Mouse (Mus musculus): ENCODE data around the gene Dpm2.
A peak's percentile ranks its signal among the peaks of the same experiment; 100 is the strongest.

Dpm2 gene

DNA sequence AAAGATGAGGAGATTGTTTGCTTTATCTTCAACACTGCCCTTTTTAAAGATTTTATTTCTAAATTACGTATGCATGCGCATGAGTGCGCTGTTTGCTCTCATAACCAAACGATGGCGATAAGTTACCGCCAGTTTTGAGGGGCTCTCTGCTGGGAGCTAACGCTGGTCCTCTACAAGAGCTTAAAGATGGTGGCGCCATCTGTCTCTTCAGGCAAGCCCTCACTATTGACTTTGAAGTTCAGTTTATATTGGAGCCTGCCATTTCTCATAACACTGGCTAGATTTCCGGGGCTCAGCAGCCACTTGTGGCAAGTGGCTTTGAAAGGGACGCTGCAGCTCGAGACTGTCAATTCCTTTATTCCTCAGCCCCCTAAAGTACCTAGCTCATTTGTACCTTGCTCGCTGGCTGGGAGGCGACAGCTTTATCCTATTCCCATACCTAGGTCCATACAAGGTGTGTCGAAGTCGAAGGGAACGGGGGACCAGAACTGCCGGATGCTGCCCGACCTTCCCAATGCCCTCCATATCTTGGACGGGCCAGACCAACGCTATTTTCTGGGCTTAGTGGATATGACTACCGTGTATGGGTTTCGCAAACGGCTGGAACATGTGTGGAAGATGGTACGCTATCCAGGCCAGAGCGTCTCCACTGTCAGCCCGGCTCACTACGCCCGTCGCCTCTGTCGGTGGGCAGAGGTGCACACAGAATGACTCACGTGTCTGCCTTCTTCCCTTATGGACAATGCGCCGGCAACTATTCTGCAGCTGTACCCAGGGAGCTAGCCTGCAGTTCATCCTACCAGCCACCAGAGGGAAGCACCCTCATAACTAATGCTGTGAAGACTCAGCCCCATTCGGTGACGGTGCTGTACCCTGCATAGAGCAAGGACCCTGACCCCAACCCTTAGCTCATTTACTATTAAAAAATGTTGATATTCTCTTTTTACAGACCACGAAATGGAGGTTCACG, 12.5 kb downstream of the Dpm2 start:
- Histone ChIP-seq H3K9me3 (ENCODE audit: low read length) (no peaks in the 10 kb centered on the region), H3K4me3 (replicated peaks; ENCODE audit: low read length) (peak overlapping the region; percentile 66), H3K36me3 (ENCODE audit: insufficient read depth, low read length) (no peaks in the 10 kb centered on the region), H3K27me3 (ENCODE audit: insufficient read depth, low read length) (peaks cover 36% of the 10 kb centered on the region), H3K4me1 (replicated peaks; ENCODE audit: low read depth, low read length) (peaks cover 58% of the 10 kb centered on the region)
- TF ChIP-seq POU5F1 (IDR thresholded peaks at IDR 0.05; ENCODE audit: borderline replicate concordance, low read length), result no peak
- TF ChIP-seq CTCF (conservative IDR thresholded peaks at IDR 0.05; ENCODE audit: low read length), result peak; percentile 99
- TF ChIP-seq NANOG (IDR thresholded peaks at IDR 0.05; ENCODE audit: borderline replicate concordance, low read length), result no peak

DNA sequence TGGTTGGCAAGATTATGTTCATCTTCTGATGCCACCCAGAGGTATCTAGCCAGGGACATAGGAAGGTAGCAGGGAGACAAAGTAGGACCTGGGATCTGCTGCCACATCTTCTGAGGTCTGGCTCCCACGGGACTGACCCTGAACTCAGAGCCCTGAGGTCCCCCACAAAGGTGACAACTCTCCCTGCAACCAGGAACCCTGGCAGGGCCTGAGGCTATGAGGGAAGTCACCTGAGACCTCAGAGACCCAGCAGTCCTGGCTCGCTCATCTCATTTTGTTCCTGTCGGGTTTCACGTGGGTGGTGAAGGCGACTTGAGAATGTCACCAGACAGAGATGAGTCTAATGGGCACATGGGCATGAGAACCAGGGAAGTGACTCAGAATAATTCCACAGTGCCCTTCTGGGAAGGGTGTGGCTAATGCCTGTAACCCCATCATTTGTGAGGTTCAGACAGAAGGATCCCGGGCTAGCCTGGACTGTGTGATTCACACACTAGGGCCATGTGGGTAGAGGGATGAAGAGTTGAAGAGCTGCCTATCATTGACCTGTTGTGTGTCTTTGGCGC, 14.6 kb downstream of the Dpm2 start:
- no peak overlapping the region for H3K4me3 ChIP-seq (replicated peaks; ENCODE audit: low read length)
- peaks cover 22% of the 10 kb centered on the region for H3K27me3 ChIP-seq (ENCODE audit: insufficient read depth, low read length)
- peaks cover 57% of the 10 kb centered on the region for H3K4me1 ChIP-seq (replicated peaks; ENCODE audit: low read depth, low read length)
- no peaks in the 10 kb centered on the region for H3K9me3 ChIP-seq (ENCODE audit: low read length)
- peaks cover 9% of the 10 kb centered on the region; the same call in 1 of the 2 replicates for H3K36me3 ChIP-seq (ENCODE audit: insufficient read depth, low read length)
- TF ChIP-seq CTCF (conservative IDR thresholded peaks at IDR 0.05; ENCODE audit: low read length) (no peak), NANOG (IDR thresholded peaks at IDR 0.05; ENCODE audit: borderline replicate concordance, low read length) (no peak), POU5F1 (IDR thresholded peaks at IDR 0.05; ENCODE audit: borderline replicate concordance, low read length) (no peak)

DNA sequence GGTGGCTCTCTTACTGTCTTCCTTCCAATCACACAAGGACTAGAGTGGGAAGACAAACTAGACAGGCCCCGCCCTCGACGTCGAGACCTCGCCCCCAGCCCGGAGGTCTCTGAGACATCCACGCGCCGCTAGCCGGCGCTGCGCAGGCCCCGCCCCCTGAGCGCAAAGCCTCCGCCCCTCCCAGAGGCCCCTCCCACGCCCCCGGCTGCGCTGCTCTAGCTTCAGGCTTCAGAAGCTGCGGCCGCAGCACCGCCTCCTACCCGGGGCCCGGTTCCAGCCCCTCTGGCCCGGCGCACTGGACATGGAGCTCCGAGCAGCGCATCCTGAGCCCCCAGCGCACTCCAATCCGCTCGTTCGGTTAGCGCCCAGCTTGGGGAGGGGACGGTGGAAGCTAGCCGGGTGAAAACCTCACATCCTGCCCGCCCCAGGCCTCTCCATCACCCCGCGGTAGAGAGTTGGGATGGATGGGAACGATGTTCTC, 16.3 kb downstream of the Dpm2 start, which contains the start of gene St6galnac4:
Gene St6galnac4, plus strand, starts transcription at position 225 of the 481 bp plus-strand sequence.
- peaks cover 43% of the 10 kb centered on the region for H3K4me1 ChIP-seq (replicated peaks; ENCODE audit: low read depth, low read length)
- H3K9me3 ChIP-seq (ENCODE audit: low read length), result no peaks in the 10 kb centered on the region
- peaks cover 21% of the 10 kb centered on the region for H3K27me3 ChIP-seq (ENCODE audit: insufficient read depth, low read length)
- peaks cover 13% of the 10 kb centered on the region; the same call in 1 of the 2 replicates for H3K36me3 ChIP-seq (ENCODE audit: insufficient read depth, low read length)
- TF ChIP-seq POU5F1 (IDR thresholded peaks at IDR 0.05; ENCODE audit: borderline replicate concordance, low read length) (no peak), CTCF (conservative IDR thresholded peaks at IDR 0.05; ENCODE audit: low read length) (no peak), NANOG (IDR thresholded peaks at IDR 0.05; ENCODE audit: borderline replicate concordance, low read length) (no peak)
- H3K4me3 ChIP-seq (replicated peaks; ENCODE audit: low read length), result peak within 1 kb of the TSS; percentile 81

DNA sequence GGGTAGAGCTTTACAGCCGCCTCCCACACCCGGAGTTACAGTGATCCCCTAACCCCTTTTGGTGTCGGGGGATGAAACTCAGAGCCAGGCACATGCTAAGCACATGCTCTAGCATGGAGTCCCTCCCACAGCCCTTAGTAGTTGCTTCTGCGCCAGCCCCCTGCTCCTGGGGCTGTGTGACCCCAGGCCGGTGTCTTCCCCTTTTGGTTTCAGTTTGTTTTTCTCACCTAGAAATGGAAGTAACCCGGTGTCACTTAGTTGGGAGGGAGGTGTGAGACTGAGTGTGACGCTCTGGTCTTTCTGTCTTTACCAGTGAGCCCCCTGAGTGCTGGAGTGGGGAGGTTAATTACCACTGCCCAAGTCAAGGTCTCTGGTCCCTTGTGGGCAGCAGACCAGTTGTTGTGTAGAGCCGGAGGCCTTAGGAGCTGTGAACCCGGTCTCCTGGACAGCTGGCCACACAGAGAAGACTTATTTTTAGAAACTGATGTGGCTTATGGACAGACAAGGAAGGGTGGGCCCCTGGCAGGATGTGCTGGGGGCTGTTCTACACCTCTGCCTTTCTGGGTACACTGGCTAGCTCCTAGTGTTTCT, 17.2 kb downstream of the Dpm2 start:
- TF ChIP-seq NANOG (IDR thresholded peaks at IDR 0.05; ENCODE audit: borderline replicate concordance, low read length) (no peak), POU5F1 (IDR thresholded peaks at IDR 0.05; ENCODE audit: borderline replicate concordance, low read length) (no peak)
- H3K4me1 ChIP-seq (replicated peaks; ENCODE audit: low read depth, low read length), result peaks cover 46% of the 10 kb centered on the region
- no peaks in the 10 kb centered on the region for H3K9me3 ChIP-seq (ENCODE audit: low read length)
- H3K4me3 ChIP-seq (replicated peaks; ENCODE audit: low read length), result peak overlapping the region; percentile 81
- H3K36me3 ChIP-seq (ENCODE audit: insufficient read depth, low read length), result peaks cover 13% of the 10 kb centered on the region; the same call in 1 of the 2 replicates
- H3K27me3 ChIP-seq (ENCODE audit: insufficient read depth, low read length), result peaks cover 17% of the 10 kb centered on the region

DNA sequence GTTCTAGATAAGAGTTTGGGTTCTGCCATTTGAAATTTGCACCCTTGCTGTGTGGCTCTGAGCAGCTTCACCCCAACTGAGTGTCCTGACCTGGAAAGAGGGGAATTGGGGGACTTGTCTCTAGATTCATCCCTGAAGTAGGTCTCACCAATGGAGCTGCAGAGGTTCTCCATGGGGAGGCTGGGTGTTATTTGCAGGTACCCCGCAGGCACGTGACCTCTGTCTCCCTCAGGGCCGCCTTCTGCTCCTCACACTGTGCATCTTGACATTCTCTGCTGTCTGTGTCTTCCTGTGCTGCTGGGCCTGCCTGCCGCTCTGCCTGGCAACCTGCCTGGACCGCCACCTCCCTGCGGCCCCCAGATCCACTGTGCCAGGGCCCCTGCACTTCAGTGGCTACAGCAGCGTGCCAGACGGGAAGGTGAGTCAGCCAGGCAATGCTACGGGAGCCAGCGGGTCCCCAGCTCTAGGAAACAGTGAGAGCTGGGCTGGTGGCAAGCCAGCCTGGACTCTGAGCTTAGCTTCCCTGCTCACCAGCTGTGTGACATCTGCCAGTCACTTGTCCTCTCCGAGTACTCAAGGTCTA, 18.6 kb downstream of the Dpm2 start:
- peaks cover 12% of the 10 kb centered on the region for H3K27me3 ChIP-seq (ENCODE audit: insufficient read depth, low read length)
- TF ChIP-seq POU5F1 (IDR thresholded peaks at IDR 0.05; ENCODE audit: borderline replicate concordance, low read length) (no peak), NANOG (IDR thresholded peaks at IDR 0.05; ENCODE audit: borderline replicate concordance, low read length) (no peak), CTCF (conservative IDR thresholded peaks at IDR 0.05; ENCODE audit: low read length) (no peak)
- peaks cover 53% of the 10 kb centered on the region for H3K4me1 ChIP-seq (replicated peaks; ENCODE audit: low read depth, low read length)
- peak overlapping the region; percentile 72 for H3K4me3 ChIP-seq (replicated peaks; ENCODE audit: low read length)
- peaks cover 13% of the 10 kb centered on the region; the same call in 1 of the 2 replicates for H3K36me3 ChIP-seq (ENCODE audit: insufficient read depth, low read length)
- no peaks in the 10 kb centered on the region for H3K9me3 ChIP-seq (ENCODE audit: low read length)

DNA sequence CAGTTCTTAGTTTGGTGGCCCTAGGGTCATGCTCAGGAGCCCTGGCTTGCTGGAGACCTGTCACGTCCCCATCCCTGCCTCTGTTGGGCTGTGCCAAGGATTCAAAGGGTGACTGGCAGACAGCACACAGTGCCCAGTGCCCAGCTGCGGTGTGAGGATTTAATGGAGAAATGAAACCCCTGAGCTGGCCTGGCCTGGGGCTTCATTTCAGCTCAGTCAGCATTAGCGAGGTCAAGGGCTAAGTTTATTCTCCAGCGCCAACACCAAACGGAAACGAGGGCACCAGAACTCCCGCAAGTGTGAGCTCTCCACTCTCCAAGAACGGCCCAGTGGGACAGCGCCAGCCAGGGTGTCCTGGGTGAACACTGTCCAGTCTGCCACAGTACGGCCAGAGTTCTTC, 19.6 kb downstream of the Dpm2 start:
- H3K27me3 ChIP-seq (ENCODE audit: insufficient read depth, low read length), result peaks cover 12% of the 10 kb centered on the region
- no peaks in the 10 kb centered on the region for H3K9me3 ChIP-seq (ENCODE audit: low read length)
- no peak for TF ChIP-seq NANOG (IDR thresholded peaks at IDR 0.05; ENCODE audit: borderline replicate concordance, low read length)
- no peak for TF ChIP-seq POU5F1 (IDR thresholded peaks at IDR 0.05; ENCODE audit: borderline replicate concordance, low read length)
- no peak for TF ChIP-seq CTCF (conservative IDR thresholded peaks at IDR 0.05; ENCODE audit: low read length)
- H3K4me1 ChIP-seq (replicated peaks; ENCODE audit: low read depth, low read length), result peaks cover 62% of the 10 kb centered on the region
- no peak overlapping the region for H3K4me3 ChIP-seq (replicated peaks; ENCODE audit: low read length)
- peaks cover 13% of the 10 kb centered on the region; the same call in 1 of the 2 replicates for H3K36me3 ChIP-seq (ENCODE audit: insufficient read depth, low read length)

DNA sequence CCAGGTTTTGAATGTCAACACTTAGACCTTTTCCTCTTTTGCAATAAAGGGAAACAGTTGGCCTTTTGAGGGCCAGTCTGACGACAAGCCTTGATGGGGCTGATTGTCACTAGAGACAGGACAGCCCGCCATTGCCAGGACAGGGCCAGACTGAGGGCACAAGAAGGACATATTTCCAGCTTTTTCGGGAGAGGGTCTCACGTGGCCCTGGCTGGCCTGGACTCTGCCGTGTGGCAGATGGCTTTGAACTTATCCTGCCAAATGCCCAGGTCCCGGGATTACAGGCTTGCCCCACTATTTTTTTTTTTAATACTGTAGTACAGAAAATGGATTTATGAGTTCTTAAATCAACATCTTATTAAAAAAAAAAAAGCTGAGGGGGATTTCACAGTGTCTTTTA, 20.6 kb downstream of the Dpm2 start:
- peaks cover 64% of the 10 kb centered on the region for H3K4me1 ChIP-seq (replicated peaks; ENCODE audit: low read depth, low read length)
- peaks cover 12% of the 10 kb centered on the region for H3K27me3 ChIP-seq (ENCODE audit: insufficient read depth, low read length)
- no peak overlapping the region for H3K4me3 ChIP-seq (replicated peaks; ENCODE audit: low read length)
- no peaks in the 10 kb centered on the region for H3K9me3 ChIP-seq (ENCODE audit: low read length)
- peaks cover 21% of the 10 kb centered on the region for H3K36me3 ChIP-seq (ENCODE audit: insufficient read depth, low read length)
- TF ChIP-seq POU5F1 (IDR thresholded peaks at IDR 0.05; ENCODE audit: borderline replicate concordance, low read length) (no peak), NANOG (IDR thresholded peaks at IDR 0.05; ENCODE audit: borderline replicate concordance, low read length) (no peak), CTCF (conservative IDR thresholded peaks at IDR 0.05; ENCODE audit: low read length) (no peak)

DNA sequence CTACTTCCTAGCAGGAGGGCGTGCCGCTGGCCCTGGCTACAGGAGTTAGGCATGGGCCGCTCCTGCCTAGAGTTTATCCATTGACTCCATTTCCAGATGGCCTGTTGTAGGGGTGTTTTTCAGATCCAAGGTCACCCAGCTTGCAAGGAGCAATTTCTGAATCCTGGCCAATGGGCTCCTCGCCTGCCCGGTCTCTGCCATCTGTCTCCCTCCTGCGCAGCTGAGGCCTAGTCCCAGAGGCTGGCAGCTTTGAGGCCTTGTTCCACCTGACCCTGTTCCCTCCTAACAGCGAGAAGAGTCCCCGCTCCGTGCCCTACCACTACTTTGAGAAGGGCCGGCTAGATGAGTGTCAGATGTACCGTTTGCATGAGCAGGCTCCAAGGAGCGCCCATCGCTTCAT, 26.1 kb downstream of the Dpm2 start:
- peaks cover 25% of the 10 kb centered on the region for H3K36me3 ChIP-seq (ENCODE audit: insufficient read depth, low read length)
- no peak overlapping the region for H3K4me3 ChIP-seq (replicated peaks; ENCODE audit: low read length)
- no peak for TF ChIP-seq POU5F1 (IDR thresholded peaks at IDR 0.05; ENCODE audit: borderline replicate concordance, low read length)
- TF ChIP-seq CTCF (conservative IDR thresholded peaks at IDR 0.05; ENCODE audit: low read length), result no peak
- no peak for TF ChIP-seq NANOG (IDR thresholded peaks at IDR 0.05; ENCODE audit: borderline replicate concordance, low read length)

More for the DNA sequence above, 26.1 kb downstream of the Dpm2 start:
- no peaks in the 10 kb centered on the region for H3K9me3 ChIP-seq (ENCODE audit: low read length)
- peaks cover 52% of the 10 kb centered on the region for H3K4me1 ChIP-seq (replicated peaks; ENCODE audit: low read depth, low read length)
- H3K27me3 ChIP-seq (ENCODE audit: insufficient read depth, low read length), result no peaks in the 10 kb centered on the region

Measured in E14TG2a.4 (cell line).